Mouse (Mus musculus) layer of hippocampus, postnatal 10 days (tissue): ENCODE results near the gene Aven. TPM values are rescaled to one million over a fixed set of nuclear protein-coding genes. Genes with fewer than 3 reads are reported as not detected.
A peak's percentile ranks its signal among the peaks of the same experiment; 100 is the strongest.

Experiments
- DNase-seq, 2 experiments: peaks; one replicate each; pipeline ENCODE4 v3.0.0; 2021; ENCODE audit warnings: low spot score in 2 of 2
- total RNA-seq, 2 experiments: library from RNA; stranded (reverse); gene quantifications; 2 replicates each; pipeline ENCODE4 v1.2.3; 2021

Aven gene
- total RNA-seq, 2 experiments from 2014 or later, result 8.9 to 10.1 TPM

DNA sequence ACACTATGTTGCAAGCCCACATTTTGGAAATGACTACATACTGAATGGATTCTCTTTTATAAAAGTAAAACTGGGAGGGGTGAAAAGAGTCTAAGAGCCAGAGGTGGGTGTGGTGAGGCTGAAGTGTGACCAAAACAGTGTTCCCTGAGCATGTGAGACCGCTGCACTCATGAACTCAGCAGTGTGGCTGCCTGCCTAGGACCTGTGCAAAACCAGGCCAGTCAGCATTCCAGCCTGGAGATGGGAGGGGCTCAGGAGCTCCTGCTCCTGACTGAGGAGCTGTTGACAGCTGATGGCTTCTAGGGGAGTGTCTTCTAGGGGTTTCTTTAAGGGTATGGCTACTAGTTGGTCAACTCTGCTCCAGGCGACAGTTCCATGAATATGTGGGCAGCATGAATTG is 7.9 kb upstream of the Aven start:
- no peak for DNase-seq

DNA sequence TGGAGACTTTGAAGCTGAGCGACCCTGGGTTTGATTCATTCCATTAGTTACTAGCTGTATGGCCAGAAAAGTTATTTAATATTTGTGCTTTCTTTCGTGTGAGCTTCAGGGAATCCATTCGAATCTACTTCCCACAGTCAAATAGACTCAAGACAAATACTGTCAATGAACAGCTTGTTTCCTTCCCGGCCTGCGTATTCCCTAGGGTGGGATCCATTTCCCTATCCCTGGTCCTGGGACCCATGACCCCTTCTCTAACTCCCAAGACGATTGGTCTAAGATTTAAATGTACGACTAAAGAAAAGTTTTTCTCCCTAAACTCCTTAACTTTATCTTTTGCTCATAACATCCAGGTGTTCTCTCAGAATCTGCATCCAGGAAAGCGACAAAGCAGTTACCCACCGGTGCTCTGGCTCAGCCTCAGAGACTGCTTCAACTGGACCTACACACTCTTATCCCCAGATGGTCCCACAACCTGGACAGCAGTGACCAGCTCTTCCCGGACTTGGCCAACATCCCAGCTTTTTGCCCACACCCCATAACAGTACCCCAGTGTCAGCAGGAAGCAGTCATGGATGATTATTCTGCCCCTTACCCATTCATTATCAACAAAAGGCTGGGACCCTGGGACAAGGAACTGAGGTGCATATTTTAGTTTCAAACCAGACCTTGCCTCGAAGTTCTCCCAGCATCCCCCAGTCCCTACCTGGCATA is 2.1 kb upstream of the Aven start:
- no peak for DNase-seq

DNA sequence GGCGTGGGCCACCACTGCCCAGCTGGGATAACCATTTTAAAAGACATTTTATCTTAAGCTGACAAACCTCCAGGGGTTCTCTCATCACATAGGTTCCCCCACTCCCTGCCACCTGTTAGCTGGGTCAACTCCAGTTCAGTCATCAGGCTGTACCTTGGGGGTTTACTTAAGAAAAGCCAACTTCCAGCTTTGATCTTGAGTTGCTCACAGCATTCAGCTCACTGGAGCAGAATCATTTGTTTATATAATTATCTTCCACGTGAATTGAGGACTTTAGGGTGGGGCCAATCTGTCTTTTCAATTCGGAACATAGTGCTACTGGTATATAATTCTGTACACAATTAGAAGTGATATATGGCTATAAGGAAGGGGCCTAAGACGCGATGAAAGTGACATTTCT is 1.1 kb upstream of the Aven start:
- DNase-seq, result no peak

DNA sequence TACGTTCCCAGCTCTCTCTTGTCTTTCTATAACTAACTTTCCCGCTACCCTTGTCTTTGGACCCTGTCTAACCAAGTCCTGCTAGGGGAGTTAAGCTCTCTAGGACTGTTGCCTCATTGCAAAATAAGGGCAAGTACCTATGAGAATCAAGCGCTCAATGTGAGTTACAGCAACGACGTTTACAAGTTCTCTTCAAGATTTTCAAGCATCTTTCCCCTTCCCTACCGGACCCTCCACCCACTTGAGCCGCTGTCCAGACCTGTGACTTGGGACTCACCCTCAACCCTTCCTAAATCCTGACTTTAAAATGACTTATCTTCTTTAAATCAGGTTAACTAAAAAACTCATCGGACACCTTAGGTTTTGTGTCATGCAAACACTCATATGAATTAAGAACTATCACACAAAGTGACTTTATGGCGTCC is 321 bp upstream of the Aven start:
- peak in 1 of 2 experiments; percentile 22 for DNase-seq

DNA sequence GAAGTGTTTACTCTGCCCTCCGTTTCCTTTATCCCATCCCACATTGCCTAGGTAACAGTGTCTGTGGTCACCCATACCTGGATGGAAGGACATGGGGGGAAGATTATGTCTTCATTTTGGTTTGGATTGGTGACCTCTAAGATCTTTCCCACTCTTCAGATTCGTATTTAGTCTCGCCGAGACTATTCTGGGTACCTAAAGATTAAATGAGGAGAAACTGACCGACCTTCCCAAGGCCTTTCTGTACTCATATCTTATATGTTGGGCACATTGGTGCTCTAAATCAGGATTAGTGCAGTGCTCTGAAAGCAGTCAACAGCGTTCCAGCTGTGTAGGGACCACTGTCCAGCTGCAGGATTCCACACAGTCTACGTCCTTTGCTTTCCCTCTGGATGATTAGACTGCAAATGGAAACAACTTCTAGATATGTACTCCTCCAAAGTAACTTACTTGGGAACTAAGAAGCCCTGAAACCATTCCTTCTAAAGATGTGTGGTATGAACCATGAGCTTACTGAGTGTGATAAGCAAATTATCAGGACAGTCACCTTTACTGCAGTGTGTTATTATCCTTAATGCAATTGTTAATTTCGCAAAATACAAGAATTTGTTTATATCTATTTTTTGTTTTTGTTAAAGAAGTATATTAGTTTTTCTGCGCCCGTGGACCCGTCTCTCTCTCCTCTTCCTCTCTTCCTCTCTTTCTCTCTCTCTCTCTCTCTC is 936 bp downstream of the Aven start:
- no peak for DNase-seq

DNA sequence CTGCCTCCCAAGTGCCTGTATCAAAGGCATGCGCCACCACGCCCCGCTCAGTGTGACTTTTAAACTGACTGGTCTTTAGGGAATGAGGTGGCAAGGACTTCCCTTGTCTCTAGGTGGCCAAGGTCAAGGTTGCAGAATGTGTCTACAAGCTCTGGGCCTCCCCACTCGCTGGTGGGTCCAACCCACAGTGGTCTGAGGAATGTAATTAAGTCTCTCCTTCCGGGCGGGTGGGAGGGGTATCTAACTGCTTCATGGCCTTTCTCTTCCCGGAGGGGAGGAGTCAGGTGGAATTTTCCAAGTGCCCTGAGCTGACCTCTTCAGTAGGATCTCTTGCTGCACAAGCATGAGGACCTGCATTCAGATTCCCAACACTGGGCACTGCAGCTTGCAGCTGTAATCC is 5.1 kb downstream of the Aven start:
- DNase-seq, result no peak

DNA sequence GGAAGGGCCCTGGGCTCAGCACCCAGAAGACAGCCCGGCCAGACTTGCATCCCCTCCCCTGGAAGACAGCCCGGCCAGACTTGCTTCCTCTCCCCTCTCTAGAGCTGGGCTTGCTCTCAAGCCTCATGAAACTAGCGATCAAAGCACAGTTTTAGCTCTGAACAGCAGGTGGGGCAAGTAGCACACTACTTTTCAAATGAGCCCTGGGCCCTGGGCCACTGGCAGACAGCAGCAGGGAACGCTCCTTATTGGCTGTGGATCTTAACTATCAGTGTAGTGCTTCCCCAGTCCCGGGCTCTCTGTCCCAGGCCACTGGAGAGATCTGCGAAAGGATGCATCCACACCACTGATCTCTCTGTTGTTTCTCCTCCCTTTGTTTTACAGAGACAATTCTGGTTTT is 8.4 kb downstream of the Aven start:
- DNase-seq, result peak; percentile 77 to 84

DNA sequence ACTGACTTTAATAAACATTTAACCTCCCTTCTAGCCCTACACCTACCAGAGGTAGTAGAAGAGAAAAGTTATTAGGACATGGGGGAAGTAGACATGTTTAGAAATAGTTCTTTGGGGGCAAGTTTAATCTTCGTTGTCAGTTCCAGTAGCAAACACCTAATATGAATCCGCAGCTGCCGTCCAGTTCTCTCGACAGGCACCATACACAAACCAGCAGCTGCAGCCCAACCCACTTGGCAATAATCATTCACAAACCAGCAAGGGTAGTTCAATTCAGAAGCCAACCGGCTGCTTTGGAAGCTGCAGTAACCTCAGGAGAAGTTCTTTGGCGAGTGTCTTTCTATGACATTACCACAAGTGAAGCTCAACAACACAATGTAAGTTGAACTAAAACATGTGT is 11.2 kb downstream of the Aven start:
- no peak for DNase-seq

DNA sequence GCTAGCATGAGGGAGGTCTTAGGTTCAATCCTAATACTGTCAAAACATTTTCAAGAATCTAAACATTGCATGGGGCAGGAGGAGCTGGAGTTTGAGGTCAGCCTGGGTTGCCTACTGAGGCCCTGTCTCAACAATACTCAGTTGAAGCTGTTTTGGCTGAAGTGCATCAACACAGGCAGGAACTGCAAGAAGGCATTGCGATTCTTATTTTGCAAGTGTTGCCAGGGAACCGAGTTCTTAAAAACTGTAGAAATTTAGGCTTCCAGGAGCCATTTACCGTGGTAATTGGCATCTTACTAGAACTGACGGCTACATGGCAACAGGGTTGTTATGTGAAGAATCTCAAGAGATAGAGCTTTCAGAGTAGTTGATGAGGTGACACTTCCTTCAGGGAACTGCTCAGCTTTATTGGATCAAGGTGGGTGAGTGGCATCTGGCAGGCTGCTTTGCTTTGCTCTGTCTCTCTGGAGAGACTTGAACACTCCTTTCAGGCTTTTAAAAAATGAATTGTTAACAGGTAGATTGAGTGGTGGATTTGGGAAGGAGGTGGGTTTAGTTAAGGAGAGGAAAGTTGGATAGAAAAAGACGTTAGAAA is 14.2 kb downstream of the Aven start:
- no peak for DNase-seq

DNA sequence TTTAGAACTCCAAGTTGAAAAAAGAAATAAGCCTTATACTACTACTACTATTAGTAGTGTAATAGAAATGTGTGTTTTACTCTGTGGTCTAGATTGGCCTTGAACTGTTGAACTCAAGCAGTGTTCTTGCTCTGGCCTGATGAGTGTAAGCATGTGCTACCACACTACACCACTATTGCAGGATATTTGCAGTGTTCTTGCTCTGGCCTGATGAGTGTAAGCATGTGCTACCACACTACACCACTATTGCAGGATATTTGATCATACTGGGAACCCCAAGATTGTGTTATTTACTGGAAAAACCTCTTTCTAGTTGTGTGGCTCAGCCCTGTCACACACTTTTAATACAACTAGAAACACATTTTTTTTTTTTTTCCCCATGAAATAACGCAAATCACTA is 14.7 kb downstream of the Aven start:
- no peak for DNase-seq

DNA sequence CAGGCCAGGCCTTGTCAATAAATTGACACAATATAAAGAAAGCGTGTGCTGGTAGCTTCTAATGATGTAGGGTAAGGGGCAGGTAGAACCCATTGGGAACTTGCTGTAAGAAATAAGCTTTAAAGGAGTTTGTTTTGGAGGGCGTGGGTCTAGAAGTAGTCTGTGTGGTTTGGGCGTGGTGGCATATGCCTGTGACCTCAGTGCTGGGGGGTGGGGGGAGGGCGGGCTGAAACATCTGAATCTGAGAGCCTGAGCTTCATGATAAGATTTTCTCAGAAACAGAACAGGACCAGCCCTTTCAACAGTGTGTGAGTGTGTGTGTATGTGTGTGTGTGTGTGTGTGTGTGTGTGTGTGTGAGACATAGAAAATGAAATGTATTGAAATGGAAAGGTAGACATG is 17.4 kb downstream of the Aven start:
- DNase-seq, result no peak

DNA sequence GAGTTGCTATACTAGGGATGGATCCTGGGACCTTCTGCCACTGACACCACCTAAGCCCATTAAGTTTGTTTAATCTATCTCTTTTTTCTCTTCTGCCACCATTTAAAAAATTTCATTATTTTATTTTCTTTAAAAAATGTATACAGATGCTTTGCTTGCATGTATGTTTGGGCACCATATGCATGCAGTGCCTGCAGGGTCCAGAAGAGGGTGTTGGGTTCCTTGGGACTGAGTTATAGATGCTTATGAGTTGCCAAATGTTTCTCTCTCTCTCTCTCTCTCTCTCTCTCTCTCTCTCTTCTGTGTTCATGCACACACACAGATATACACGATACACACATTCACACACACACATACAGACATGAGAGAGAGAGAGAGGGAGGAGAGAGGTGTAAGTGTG is 20.3 kb downstream of the Aven start:
- no peak for DNase-seq

DNA sequence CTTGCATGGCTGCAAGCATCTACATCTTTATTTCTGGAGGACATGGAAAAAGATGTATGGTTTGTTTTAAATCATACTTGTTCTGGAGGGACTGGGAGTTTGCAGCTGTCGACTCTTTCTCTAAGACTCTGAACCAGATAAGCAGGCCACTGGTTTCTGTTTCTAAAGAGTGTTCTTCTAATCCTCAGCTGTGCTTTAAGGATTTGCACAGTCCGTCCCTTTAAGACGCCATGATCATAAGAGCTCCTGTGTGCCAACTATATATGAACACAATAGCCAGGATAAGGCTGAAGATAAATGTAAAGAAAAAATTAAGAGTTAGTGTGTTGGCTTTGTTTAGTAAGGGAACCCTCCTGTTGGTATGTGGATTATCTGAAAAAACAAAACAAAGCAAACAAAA is 24.0 kb downstream of the Aven start:
- DNase-seq, result no peak

DNA sequence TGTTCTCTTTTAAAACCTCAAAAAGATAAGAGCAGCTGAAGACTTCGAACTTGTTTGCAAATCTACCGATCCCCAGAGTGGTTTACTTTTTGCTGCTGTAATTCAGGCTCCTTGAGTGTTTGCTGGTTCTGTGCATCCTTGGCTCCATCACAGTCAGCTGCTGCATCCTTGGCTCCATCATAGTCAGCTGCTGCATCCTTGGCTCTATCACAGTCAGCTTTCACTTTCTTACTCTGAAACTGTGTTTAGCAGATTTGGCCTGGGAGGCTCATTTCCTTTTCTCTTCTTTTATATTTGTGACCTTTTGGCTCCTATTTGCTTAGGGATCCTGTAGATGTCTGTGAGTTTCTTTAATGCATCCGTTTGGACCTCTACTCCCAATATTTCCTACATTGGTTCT is 24.5 kb downstream of the Aven start:
- DNase-seq, result no peak

DNA sequence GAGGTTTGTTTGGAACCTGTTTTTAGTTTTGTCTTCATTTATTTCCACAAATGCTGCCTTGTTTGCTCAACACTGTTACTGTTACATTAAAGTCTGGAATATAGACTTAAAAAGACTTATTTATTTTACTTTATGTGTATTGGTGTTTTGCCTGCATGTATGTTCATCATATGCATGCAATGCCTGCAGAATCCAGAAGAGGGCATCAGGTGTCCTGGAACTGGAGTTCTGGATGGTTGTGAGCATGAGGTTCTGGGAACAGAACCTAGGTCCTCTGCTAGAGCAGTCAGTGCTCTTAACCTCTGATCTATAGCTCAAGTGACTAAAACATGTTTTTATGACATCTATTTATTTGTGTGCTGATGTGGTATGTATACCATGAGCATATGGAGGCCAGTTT is 25.8 kb downstream of the Aven start:
- DNase-seq, result no peak

DNA sequence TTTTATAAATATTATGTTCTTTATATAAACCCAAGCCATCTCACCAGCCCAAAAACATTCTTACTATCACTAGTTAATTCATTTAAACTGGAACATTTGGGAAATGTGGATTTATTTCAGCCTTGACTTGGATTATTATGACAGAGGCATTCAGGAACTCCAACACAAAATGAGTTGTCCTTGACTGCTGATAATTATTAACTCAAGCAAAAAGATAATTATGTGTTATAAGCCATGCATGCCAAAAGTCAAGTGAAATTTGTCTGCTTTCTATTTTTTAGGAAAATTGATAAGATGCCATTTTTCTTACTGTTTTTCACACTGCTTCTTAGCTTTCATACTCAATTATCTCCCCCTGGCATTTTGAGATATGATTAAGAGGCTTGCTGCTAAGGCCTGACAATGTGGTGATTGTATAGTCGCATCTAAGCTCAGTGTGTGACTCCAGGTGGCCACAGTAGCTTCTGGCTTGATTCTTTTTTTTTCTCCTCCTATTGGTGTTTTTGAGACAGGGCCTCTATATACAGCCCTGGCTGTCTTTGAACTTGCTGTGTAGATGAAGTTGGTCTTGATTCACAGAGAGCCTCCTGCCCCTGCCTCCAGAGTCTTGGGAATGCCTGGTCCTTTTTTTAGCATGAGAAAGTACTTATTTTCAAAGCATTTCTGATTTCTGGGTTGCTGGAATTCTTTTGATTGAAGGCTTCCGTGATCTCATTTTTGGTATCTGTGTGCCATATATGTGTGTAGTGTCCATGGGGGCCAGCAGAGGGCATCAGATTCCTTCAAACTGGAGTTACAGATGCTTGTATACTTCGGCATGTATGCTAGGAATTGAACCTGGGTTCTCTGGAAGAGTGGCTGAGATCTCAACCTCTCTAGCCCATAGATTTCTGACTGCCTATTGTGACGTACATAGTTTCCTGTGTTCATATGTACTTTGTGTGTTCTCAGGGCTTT is 28.0 kb downstream of the Aven start:
- DNase-seq, result no peak

DNA sequence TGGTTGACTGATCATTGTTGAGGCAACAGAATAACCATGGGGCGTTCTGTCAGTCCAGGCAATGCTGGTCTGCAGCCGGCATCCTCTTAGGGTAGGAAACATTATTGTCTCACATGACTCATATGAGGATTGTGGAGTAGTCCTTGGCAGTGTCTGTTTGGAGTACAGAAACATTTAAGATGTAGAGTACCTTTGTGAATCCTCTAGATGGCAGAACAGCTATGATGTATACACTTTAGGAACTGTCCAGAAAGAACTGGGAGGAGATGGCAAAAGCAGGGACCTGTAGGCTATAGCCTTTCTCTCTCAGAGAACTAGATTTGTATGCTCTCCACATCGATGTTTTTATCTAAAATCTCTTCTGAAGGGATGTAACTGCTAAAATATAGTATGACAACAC is 34.2 kb downstream of the Aven start:
- no peak for DNase-seq

DNA sequence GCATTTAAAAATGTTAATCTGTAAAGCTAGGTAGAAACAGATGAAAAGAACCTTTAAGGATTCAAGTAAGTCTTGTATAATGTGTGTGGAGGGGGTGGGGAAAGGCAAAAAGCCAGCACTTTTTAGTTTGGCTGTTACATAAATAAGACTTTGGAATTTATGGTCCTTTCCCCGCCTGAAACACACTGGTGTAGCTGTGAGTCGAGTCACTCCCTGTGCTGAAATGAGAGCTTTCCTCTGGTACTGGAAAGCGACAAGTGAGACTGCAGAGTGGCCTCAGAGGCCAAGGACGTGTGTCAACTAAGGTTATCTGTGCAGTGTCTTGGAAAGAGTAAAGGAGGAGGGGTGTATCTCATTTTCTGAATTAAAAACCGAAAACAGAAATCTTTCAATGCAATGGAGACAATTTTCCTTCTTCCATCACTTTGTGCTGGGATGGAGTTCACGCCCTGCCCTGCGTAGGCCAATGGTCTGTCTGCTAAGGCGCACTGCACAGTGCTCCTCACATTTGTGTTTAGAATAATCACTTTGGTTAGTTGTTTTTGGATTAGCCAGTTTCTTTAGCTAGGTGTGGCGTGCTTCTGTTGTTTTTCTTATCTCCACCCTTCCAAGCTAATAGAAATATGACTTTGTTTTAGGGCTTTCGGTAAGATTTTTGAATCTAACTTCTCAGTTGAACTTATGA is 40.2 kb downstream of the Aven start:
- DNase-seq, result no peak

DNA sequence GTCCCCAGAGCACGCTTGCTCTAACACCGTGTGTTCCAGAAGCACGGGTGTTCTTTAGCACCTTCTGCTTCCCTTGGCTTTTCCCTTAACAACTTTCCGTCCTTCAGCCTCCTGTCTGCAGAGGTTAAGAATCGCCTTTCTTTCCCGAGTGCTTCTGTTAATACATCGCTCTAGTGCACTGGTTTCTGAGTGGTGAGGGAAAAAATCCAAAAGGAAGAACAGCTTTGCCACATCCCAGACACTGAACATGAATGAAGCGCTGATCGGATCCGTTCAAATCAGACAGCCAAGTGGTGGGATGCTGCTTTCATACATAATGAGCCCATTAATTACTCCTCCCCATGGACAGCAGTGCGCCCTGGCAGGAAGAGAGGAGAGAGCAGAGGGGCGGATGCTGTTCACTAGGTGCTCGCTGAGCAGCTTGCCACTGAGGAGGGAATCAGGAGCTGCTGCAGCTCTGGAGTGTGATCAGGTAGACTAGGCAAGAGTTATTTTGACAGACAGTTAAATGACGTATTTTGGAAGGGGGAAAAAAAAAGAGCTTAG is 42.0 kb downstream of the Aven start:
- DNase-seq, result peak; percentile 28 to 35

DNA sequence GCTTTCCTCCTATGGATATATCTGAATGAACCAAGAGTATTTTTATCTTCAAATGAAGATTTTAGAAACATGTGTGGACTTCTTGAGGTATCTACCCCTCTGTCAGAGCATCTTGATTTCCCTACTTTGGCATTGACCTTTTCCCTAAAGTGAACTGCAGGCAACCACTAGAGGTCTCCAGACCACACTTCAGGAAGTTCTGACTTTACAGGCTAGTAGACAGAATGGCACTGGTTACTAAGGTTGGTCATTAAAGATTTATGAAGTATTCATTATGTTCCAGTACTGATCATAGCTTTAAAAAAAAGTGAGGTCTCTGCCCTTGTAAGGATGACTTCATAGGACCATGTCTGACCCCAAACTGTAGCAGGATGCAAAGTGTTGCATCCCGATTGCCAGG is 46.0 kb downstream of the Aven start:
- DNase-seq, result no peak
